Mouse (Mus musculus) forelimb bud, embryonic 11.5 days (tissue): ENCODE results near the gene Tle6.
"Not testable (repeated sequence)": the region's sequence is repeated elsewhere in the genome, so short reads cannot be mapped to it uniquely, and the experiment has no call there.

Experiments used
- DNase-seq: peaks from one replicate; pipeline ENCODE4 v3.0.0-alpha.2; 2012; ENCODE audit warnings: low read depth, low spot score

The Tle6 gene

DNA sequence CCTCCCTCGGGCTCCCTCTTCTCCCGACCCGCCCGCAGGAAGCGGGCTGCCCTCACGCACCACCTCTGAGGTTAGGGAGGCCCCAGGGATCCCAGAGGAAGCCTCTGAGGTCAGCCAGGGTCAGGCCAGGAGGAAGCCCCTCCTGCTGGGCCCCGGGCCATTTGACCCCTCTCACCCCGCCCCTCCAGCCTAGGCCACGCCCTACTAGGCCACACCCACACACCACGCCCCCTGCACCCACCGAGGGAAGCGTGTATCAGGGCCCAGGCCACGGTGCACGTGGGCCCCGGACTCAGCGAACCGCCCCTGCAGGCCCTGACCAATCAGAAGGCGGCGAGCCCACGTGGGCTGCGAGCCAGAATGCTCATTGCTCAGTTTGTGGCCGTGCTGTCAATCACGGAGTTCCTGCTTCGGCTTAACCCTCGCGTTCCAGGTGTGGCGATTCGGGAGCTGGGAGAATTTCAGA is at the start of gene Tle6:
Gene Tle6, minus strand, starts transcription at position 336 of the 466 bp plus-strand sequence.
- DNase-seq, result peak; percentile 99

DNA sequence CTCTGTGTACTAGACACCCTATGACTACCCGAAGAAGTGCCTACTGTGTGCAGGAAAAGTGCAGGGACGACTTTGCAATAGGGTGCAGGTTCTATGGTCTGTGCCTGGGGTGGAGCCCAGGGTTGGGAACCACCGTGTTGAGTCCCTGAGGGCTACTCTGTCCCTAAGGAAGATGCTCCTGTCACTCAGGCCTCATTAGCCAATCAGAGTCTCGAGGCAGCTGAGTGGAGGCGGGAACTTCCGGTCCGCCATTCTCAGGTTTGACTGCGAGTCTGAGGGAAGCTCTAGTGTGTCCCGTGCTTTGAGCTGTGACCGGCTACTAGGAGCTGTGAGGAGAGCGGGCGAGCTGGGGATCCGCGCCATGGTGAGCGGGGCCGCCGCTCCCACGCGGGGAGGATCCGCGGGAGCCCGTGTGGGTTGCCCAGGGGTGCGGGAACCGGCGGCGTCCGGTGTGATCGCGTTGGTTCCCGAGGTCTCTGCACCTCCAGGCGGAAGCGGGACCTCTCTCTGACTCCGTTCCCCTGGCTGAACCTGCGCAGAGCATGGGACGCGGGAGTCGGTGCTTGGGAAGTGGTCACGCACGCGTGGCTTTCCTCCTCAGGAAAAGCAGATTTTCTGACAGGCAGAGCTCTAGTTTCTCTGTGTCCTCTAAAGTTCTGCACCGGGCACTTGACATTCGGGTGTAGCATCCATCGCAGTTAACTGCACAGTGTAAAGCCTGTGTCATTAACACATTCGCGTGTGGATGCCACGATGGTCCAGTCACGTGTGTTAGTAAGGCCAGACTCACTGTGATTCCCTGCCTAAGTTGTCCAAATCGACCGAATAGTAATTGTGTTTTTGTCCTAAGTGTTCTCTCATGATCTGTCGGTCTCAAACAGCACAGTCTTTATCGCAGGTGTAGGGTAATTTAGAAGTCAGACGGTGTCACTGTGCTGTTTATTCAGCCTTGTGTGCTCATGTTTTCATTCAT is 48.2 kb upstream of the Tle6 start, which contains the start of gene Gm10778:
Gene Gm10778, plus strand, starts transcription at position 257 of the 973 bp plus-strand sequence.
- DNase-seq, result peak; percentile 90

GRCm38 (mm10) chr10:81646015-81646555 is 45.2 kb upstream of the Tle6 start:
- DNase-seq, result no peak

DNA sequence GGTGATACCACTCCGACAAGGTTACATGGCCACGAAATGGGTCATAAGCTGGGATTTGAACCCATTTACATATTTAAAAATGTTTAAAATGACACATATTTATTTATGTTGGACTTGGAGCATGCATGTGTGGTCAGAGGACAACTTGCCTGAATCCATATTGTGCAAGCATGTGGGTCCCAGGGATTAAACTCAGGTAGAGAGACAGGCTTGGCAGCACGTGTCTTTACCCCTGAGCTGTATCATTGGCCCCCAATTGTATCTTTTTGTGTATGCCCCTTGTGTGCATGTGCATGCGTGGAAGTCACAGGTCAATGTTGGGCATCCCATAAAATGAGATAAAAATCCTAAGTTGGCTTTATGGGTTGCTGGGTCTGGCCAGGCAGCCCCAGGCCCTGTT is 44.5 kb upstream of the Tle6 start:
- DNase-seq, result no peak

DNA sequence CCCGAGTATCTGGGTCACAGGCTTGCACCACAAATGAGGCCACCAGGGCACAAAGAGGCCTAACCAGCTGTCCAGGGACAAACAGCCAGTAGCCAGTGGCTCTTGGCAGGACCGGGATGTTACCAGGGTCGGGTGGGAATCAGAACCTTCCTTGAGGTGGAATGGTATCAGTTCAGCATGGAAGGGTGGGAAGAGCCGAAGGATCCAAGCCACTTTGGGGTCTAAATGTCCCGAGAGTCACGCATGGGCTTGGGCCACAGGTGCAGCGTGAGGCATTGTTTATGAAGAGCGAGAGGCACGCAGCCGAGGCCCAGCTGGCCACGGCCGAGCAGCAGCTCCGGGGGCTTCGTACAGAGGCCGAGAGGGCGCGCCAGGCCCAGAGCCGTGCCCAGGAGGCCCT is 43.8 kb upstream of the Tle6 start:
- no peak for DNase-seq

DNA sequence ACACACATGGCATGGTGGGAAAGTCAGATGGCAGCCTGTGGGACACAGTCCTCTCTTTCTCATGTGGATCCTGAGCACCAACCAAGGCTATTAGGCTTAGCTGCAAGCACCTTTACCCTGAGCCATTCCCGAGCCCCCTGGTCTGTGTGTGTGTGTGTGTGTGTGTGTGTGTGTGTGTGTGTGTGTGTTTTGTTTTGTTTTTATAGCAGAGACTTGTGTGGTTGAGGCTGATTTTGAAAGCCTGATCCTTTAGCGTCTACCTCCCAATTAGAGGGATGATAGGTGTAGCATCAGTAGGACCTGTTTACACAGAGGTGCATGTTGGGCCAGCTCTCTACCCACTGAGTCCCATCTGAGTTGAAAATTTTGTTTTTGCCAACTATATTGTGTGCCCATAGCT is 43.3 kb upstream of the Tle6 start:
- no peak for DNase-seq

- peak; percentile 97 for DNase-seq
Measured at GRCm38 (mm10) chr10:81643449-81644055, 42.7 kb upstream of the Tle6 start.

DNA sequence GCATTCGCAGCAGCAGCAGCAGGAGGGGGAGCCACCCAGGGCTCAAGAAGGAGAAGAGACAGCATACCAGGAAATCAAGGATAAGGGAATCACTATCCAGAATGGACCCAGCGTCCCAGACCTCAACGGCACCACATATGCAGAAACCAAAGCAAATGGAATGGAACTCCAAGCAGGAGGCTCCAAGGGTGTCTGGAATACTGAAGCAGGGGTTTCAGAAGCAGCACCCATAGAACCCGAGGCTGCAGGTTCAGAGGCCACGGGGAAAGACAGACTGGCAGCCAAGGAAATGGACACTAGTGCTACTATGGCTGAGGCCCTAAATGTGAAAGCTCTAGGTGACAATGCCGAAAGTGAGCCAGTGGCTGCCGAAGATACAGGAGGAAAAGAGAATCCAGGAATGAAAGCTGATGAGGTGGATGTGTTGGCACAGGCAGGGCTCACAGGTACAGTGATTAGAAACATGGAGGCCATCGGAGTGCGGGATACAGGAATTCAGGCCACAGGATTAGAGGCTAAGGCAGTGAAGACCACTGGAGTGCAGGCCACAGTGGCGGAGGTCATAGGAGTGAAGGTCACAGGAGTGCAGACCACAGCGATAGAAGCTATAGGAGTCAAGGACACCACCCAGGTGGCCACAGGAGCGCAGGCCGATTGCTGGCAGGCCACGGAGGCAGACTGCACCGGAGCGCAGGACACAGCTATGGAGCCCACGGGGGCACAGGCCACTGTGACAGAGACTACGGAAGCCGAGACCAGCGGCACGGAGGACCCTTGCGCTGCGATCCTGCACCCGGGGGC is 42.0 kb upstream of the Tle6 start:
- DNase-seq, result no peak

- no peak for DNase-seq
Measured at GRCm38 (mm10) chr10:81641978-81642647, 41.2 kb upstream of the Tle6 start.

DNA sequence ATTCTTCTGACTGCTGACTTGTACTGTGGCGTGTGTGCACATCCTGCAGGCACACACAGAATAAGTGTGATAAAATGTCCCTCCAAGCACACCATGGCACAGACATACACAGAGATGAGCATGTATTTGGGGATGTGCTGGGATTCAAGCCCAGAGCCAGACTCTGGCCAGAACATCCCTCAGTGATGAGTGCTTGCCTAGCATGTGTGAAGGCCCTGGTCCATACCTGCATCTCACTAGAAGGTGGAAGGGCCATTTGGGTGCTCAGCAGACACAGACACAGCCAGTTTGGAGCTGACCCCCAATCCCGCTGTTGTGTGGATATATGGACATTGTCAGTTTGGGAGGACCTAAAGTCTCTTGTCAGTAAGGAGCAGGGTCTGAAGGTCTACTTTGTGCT is 40.7 kb upstream of the Tle6 start:
- no peak for DNase-seq

GRCm38 (mm10) chr10:81640825-81641224 is 40.0 kb upstream of the Tle6 start:
- DNase-seq, result not testable (repeated sequence)

DNA sequence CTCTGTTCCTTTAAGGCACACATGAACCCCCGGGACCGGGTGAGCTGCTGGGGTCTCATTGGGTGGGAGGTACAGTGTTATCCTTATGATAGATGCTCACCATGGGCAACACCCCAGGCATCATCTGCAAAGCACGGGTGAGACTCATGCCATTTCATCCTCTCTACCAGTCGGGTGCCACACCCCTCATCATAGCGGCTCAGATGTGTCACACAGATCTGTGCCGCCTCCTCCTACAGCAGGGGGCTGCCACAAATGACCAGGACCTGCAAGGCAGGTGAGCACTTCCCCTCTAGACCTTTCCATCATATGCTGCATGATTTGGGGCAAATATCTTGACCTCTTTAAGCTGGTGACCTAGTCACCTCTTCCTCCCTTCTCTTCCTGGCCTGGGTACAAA is 37.2 kb upstream of the Tle6 start:
- no peak for DNase-seq

GRCm38 (mm10) chr10:81636338-81636737 is 35.5 kb upstream of the Tle6 start:
- no peak for DNase-seq

GRCm38 (mm10) chr10:81633253-81634099 is 32.6 kb upstream of the Tle6 start:
- peak; percentile 93 for DNase-seq

DNA sequence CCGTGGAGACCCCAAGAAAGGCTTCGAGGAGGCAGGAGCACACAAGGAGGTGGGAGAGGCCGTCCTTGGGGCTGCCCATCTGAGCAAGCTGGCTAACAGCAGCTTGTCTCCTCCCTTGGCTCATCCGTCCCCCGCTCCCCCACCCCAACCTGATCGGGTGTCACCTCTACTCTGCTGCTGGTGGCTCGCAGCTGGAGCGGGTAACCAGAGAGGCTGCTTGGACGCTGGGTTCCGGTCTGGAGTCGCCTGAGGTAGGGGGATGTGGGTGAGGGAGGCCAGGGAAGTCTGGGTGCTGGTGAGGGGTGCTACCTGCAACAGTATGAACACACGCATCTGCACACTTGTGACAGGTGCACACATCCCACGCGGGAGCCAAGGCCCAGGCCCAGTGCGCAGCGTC is 27.5 kb upstream of the Tle6 start, which contains the start of gene Ankrd24:
Gene Ankrd24, plus strand, starts transcription at position 151 of the 400 bp plus-strand sequence.
- no peak for DNase-seq

DNA sequence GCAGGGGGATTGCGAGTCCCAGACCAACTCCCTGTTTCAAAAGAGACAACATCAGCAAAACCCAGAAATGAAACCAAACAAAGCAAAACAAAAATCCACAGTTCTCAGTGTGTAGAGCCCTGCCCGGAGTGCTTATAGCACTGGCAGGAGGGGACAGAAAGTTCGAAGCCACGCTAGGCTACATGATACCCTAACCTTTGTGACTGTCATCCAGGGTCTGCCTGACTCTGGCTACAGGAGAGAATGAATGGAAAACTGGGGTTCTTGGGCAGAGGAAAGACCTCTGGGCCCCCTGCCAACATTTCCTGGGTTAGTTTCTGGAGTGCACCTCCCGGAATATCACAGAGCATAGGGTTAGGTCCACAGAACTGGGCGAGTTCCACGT is 27.0 kb upstream of the Tle6 start:
- DNase-seq, result no peak

GRCm38 (mm10) chr10:81626994-81627835 is 26.3 kb upstream of the Tle6 start, which contains the start of gene Sirt6:
Sirt6 (minus strand) TSS chr10:81627797.
- peak; percentile 95 for DNase-seq

GRCm38 (mm10) chr10:81626101-81626993 is 25.5 kb upstream of the Tle6 start:
- no peak for DNase-seq
